ENCODE assay signal across 8 mouse cellular contexts in genomic region chr6:140624096-140625051, GRCm38 (mm10). TPM values are rescaled to one million over a fixed set of nuclear protein-coding genes. Genes with fewer than 3 reads are reported as not detected.
DNase-seq lines count a peak whose midpoint lies in the region; ATAC-seq and TF ChIP-seq lines count a peak whose summit lies in the region.

No protein-coding gene starts in this region.

- ATAC-seq in cerebellum, adult (ENCODE audit: insufficient number of reproducible peaks, low FRiP score, low TSS enrichment), result no peak; the same call in none of the 2 replicates
- ATAC-seq in forebrain, embryonic 15.5 days (replicated peaks), result peak; percentile 2
- ATAC-seq in hindbrain, embryonic 11.5 days (ENCODE audit: low FRiP score), result peak; percentile 52
- ATAC-seq in liver, embryonic 12.5 days, result peak; percentile 40
- peak; percentile 27 for ATAC-seq in stomach, postnatal 0 days (ENCODE audit: low FRiP score, low TSS enrichment)

- H3K27ac ChIP-seq in forebrain, embryonic 15.5 days (replicated peaks), result peak overlapping the region; percentile 95
- peak overlapping the region; percentile 93 for H3K27ac ChIP-seq in hindbrain, embryonic 11.5 days (ENCODE audit: low read depth, low read length)
- H3K27ac ChIP-seq in liver, embryonic 12.5 days, result peak overlapping the region; percentile 89
- peak overlapping the region; percentile 97 for H3K27ac ChIP-seq in stomach, postnatal 0 days (replicated peaks)

- H3K9ac ChIP-seq in forebrain, embryonic 15.5 days (replicated peaks), result peak overlapping the region; percentile 80
- peak overlapping the region; percentile 97 for H3K9ac ChIP-seq in hindbrain, embryonic 11.5 days (ENCODE audit: low read depth, low read length)
- peak overlapping the region; percentile 93 for H3K9ac ChIP-seq in liver, embryonic 12.5 days
- peak overlapping the region; percentile 97 for H3K9ac ChIP-seq in stomach, postnatal 0 days (ENCODE audit: low read length)

- peak overlapping the region; percentile 99 for H3ac ChIP-seq in myocyte (ENCODE audit: control insufficient read depth, insufficient read length)

- H3K27me3 ChIP-seq in forebrain, embryonic 15.5 days, result no peaks in the 10 kb centered on the region
- no peaks in the 10 kb centered on the region for H3K27me3 ChIP-seq in hindbrain, embryonic 11.5 days (ENCODE audit: control insufficient read depth, insufficient read depth, low read length)
- H3K27me3 ChIP-seq in liver, embryonic 12.5 days (replicated peaks), result peaks cover 6% of the 10 kb centered on the region; the same call in 1 of the 2 replicates
- no peaks in the 10 kb centered on the region for H3K27me3 ChIP-seq in myocyte (ENCODE audit: control insufficient read depth, insufficient read depth, insufficient read length)
- H3K27me3 ChIP-seq in stomach, postnatal 0 days (ENCODE audit: control insufficient read depth, insufficient read depth, low read length), result no peaks in the 10 kb centered on the region

- peaks cover 53% of the 10 kb centered on the region for H3K79me2 ChIP-seq in myocyte (ENCODE audit: control insufficient read depth, insufficient read depth)

- no peak for TF ChIP-seq EP300 in stomach, postnatal 0 days (optimal IDR thresholded peaks at IDR 0.05)

- TF ChIP-seq CTCF in stomach, postnatal 0 days (IDR thresholded peaks at IDR 0.05; ENCODE audit: low read depth), result no peak

- peaks cover 41% of the 10 kb centered on the region for H3K4me1 ChIP-seq in forebrain, embryonic 15.5 days
- 0 out of 2 replicates have a peak, but pooled peaks cover 2% of the 10 kb centered on the region for H3K4me1 ChIP-seq in hindbrain, embryonic 11.5 days (replicated peaks; ENCODE audit: control insufficient read depth, insufficient read depth, low read length)
- peaks cover 42% of the 10 kb centered on the region for H3K4me1 ChIP-seq in liver, embryonic 12.5 days
- H3K4me1 ChIP-seq in stomach, postnatal 0 days (replicated peaks; ENCODE audit: control insufficient read depth, insufficient read depth), result peaks cover 3% of the 10 kb centered on the region; the same call in 1 of the 2 replicates

- H3K36me3 ChIP-seq in forebrain, embryonic 15.5 days, result no peaks in the 10 kb centered on the region
- H3K36me3 ChIP-seq in hindbrain, embryonic 11.5 days (ENCODE audit: control insufficient read depth, insufficient read depth, low read length), result no peaks in the 10 kb centered on the region
- H3K36me3 ChIP-seq in liver, embryonic 12.5 days, result 0 out of 2 replicates have a peak, but pooled peaks cover 5% of the 10 kb centered on the region
- no peaks in the 10 kb centered on the region for H3K36me3 ChIP-seq in myocyte (ENCODE audit: control insufficient read depth, insufficient read depth)
- no peaks in the 10 kb centered on the region for H3K36me3 ChIP-seq in stomach, postnatal 0 days (ENCODE audit: control insufficient read depth, insufficient read depth, low read length)

- peak overlapping the region; percentile 81 for H3K4me3 ChIP-seq in forebrain, embryonic 15.5 days
- H3K4me3 ChIP-seq in hindbrain, embryonic 11.5 days (ENCODE audit: low read depth, low read length), result peak overlapping the region; percentile 99
- peak overlapping the region; percentile 90 for H3K4me3 ChIP-seq in liver, embryonic 12.5 days
- H3K4me3 ChIP-seq in myocyte, result peak overlapping the region; percentile 80
- peak overlapping the region; percentile 94 for H3K4me3 ChIP-seq in stomach, postnatal 0 days (ENCODE audit: low read depth, low read length)

- H3K9me3 ChIP-seq in forebrain, embryonic 15.5 days, result no peaks in the 10 kb centered on the region
- H3K9me3 ChIP-seq in hindbrain, embryonic 11.5 days (ENCODE audit: control insufficient read depth, low read length), result no peaks in the 10 kb centered on the region
- no peaks in the 10 kb centered on the region for H3K9me3 ChIP-seq in liver, embryonic 12.5 days (replicated peaks)
- no peaks in the 10 kb centered on the region for H3K9me3 ChIP-seq in stomach, postnatal 0 days (ENCODE audit: control insufficient read depth, low read length)

- TF ChIP-seq POLR2A in myocyte (IDR thresholded peaks at IDR 0.05; ENCODE audit: insufficient read length, low read depth), result no peak

- H3K4me2 ChIP-seq in forebrain, embryonic 15.5 days (replicated peaks), result peak overlapping the region; percentile 88
- H3K4me2 ChIP-seq in hindbrain, embryonic 11.5 days (replicated peaks; ENCODE audit: low read depth, low read length), result peak overlapping the region; percentile 43
- peak overlapping the region; percentile 98 for H3K4me2 ChIP-seq in liver, embryonic 12.5 days
- H3K4me2 ChIP-seq in myocyte (ENCODE audit: low read depth), result peak overlapping the region; percentile 93
- peak overlapping the region; percentile 75 for H3K4me2 ChIP-seq in stomach, postnatal 0 days (replicated peaks; ENCODE audit: low read depth)

- peak; percentile 55 for DNase-seq in cerebellum, adult 11 months
- DNase-seq in cerebellum, adult 18-20 months, result peak; percentile 33 to 43
- peak; percentile 62 for DNase-seq in hindbrain, embryonic 11.5 days (ENCODE audit: low spot score)
- peak; percentile 57 for DNase-seq in stomach, postnatal 0 days (ENCODE audit: low spot score)

- under 1% methylated on average over 77 of the region's 80 CpGs for WGBS in forebrain, embryonic 15.5 days
- WGBS in hindbrain, embryonic 11.5 days, result under 1% methylated on average over 74 of the region's 80 CpGs
- under 1% methylated on average over 66 of the region's 80 CpGs for WGBS in liver, embryonic 12.5 days (ENCODE audit: insufficient replicate concordance)
- under 1% methylated on average over 67 of the region's 80 CpGs for WGBS in stomach, postnatal 0 days

TF ChIP-seq in myocyte, 11 proteins besides CTCF, POLR2A, EP300 and RAD21:
- TF ChIP-seq TCF3 (IDR thresholded peaks at IDR 0.05; ENCODE audit: insufficient read length, low read depth), result no peak
- no peak for TF ChIP-seq MAX (IDR thresholded peaks at IDR 0.05; ENCODE audit: low read depth)
- no peak for TF ChIP-seq REST (IDR thresholded peaks at IDR 0.05; ENCODE audit: insufficient read depth, insufficient read length)
- TF ChIP-seq MYOG (IDR thresholded peaks at IDR 0.05; ENCODE audit: control insufficient read depth in 1 of 3, insufficient read depth in 1 of 3, insufficient read length in 2 of 3, low read depth in 2 of 3), result no peak
- no peak for TF ChIP-seq POLR2AphosphoS2 (IDR thresholded peaks at IDR 0.05; ENCODE audit: insufficient read length, low read depth)
- TF ChIP-seq MYOD1 (IDR thresholded peaks at IDR 0.05; ENCODE audit: control insufficient read depth in 1 of 3, insufficient read length in 2 of 3, low read depth in 2 of 3), result no peak
- TF ChIP-seq CEBPB (IDR thresholded peaks at IDR 0.05; ENCODE audit: insufficient read depth, poor library complexity, severe bottlenecking), result no peak
- no peak for TF ChIP-seq USF1 (IDR thresholded peaks at IDR 0.05; ENCODE audit: low read depth)
- no peak for TF ChIP-seq TCF12 (IDR thresholded peaks at IDR 0.05; ENCODE audit: insufficient read depth, poor library complexity, severe bottlenecking)
- no peak for TF ChIP-seq E2F4 (IDR thresholded peaks at IDR 0.05; ENCODE audit: insufficient read depth)

RNA-seq across cellular contexts. Expression of gene Aebp2, which starts 1.9 kb away (rescaled TPM):
- polyA plus RNA-seq in forebrain, embryonic 15.5 days (2015; fragmentation: Nextera tagmentation; extraction: Ambion mirVana), result 7.5 and 9.0 TPM in 2 replicates
- 12.8 and 18.9 TPM in 2 replicates for polyA plus RNA-seq in hindbrain, embryonic 11.5 days (2014; fragmentation: Nextera tagmentation; extraction: Ambion mirVana)
- polyA plus RNA-seq in liver, embryonic 12.5 days (2016; fragmentation: Nextera tagmentation; extraction: Ambion mirVana), result 6.1 and 6.5 TPM in 2 replicates
- polyA plus RNA-seq in myocyte (2012; fragmentation: generic; extraction: Trizol), result 18.7 TPM
- polyA plus RNA-seq in stomach, postnatal 0 days (2015; fragmentation: Nextera tagmentation; extraction: Ambion mirVana), result 7.3 and 8.0 TPM in 2 replicates

Comparison
In these comparisons a context has a peak if more than half of its experiments do, and no peak if none do; other contexts are left out.
1. H3K4me2 ChIP-seq: peak in every context shown above with its lines; median percentile 98 in liver, embryonic 12.5 days; 93 in myocyte; 88 in forebrain, embryonic 15.5 days; 75 in stomach, postnatal 0 days; 43 in hindbrain, embryonic 11.5 days.